Mouse (Mus musculus) liver, embryonic 14.5 days (tissue): ENCODE measurements around the gene Gm13272.
"Not testable (repeated sequence)": the region's sequence is repeated elsewhere in the genome, so short reads cannot be mapped to it uniquely, and the experiment has no call there.

ENCODE experiments used
- CTCF ChIP-seq: IDR thresholded peaks from 2 replicates; pipeline ENCODE4 v1.5.1; 2016; ENCODE audit warnings: antibody characterized with exemption, low read depth, control low read depth
- EP300 ChIP-seq: IDR thresholded peaks from 2 replicates; pipeline ENCODE4 v1.6.1; 2016; ENCODE audit warnings: antibody characterized with exemption, low read depth

DNA sequence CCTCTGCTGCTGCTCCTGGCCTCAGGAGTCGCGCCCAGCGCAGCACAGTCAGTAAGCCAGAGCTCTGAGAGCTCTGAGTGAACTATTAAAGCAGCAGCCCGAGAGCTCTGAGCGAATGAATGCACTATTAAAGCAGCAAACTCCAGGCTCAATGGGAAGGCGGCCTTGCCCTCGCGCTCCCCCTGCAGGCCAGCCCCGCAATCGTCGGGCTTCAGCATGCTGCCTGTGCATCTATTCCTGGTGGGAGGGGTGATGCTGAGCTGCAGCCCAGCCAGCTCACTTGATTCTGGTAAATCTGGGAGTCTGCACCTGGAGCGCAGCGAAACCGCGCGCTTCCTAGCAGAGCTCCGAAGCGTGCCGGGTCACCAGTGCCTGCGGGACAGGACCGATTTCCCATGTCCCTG lies 22.0 kb upstream of the Gm13272 start:
- peak; percentile 84 for TF ChIP-seq CTCF
- not testable (repeated sequence) for TF ChIP-seq EP300
